Mouse (Mus musculus) neural tube, embryonic 15.5 days (tissue): ENCODE data around the gene Olfr550. TPM values are rescaled to one million over a fixed set of nuclear protein-coding genes. Genes with fewer than 3 reads are reported as not detected.
"Not testable (repeated sequence)": the region's sequence is repeated elsewhere in the genome, so short reads cannot be mapped to it uniquely, and the experiment has no call there.

Experiments
- ATAC-seq: fragments of 200-750 bp; cut with Nextera tagmentation; 2 replicates; pipeline ENCODE4 v1.8.0; 2017; ENCODE audit warnings: mild to moderate bottlenecking, moderate TSS enrichment, moderate library complexity; ENCODE audit not compliant: low FRiP score
- H3K27ac ChIP-seq: fragments of 300-500 bp; sonication (generic); replicated peaks from 2 replicates; pipeline ENCODE4 v1.5.1; 2015; ENCODE audit warnings: mild to moderate bottlenecking, inconsistent platforms
- H3K27me3 ChIP-seq: fragments of 300-500 bp; sonication (generic); replicated peaks from 2 replicates; pipeline ENCODE4 v1.6.1; 2015; ENCODE audit warnings: inconsistent platforms
- H3K36me3 ChIP-seq: fragments of 300-500 bp; sonication (generic); 2 replicates; pipeline ENCODE4 v1.6.1; 2015; ENCODE audit warnings: inconsistent platforms
- H3K4me1 ChIP-seq: fragments of 300-500 bp; sonication (generic); 2 replicates; pipeline ENCODE4 v1.6.1; 2015; ENCODE audit warnings: inconsistent platforms
- H3K4me2 ChIP-seq: fragments of 300-500 bp; sonication (generic); 2 replicates; pipeline ENCODE4 v1.6.1; 2015; ENCODE audit warnings: inconsistent platforms, mild to moderate bottlenecking, moderate library complexity
- H3K4me3 ChIP-seq: fragments of 300-500 bp; sonication (generic); replicated peaks from 2 replicates; pipeline ENCODE4 v1.5.1; 2015; ENCODE audit warnings: mild to moderate bottlenecking, inconsistent platforms
- H3K9ac ChIP-seq: fragments of 300-500 bp; sonication (generic); replicated peaks from 2 replicates; pipeline ENCODE4 v1.6.1; 2015; ENCODE audit warnings: mild to moderate bottlenecking, inconsistent platforms
- H3K9me3 ChIP-seq: fragments of 300-500 bp; sonication (generic); replicated peaks from 2 replicates; pipeline ENCODE4 v1.6.1; 2016; ENCODE audit warnings: inconsistent platforms
- WGBS: fragments of 180-500 bp; shearing (Covaris S2); methylation state at CpG from one replicate; pipeline ENCODE4 v1.1.7; 2015; ENCODE audit warnings: mixed read lengths; 5-methylcytosine and 5-hydroxymethylcytosine counted together
- polyA plus RNA-seq: library from polyadenylated mRNA; unstranded; fragments of >200 nt; fragmentation: Nextera tagmentation; extraction: Ambion mirVana; gene quantifications from 2 replicates; pipeline ENCODE4 v1.2.1, GENCODE M21; 2015

Gene Olfr550
- polyA plus RNA-seq, 1 experiment from 2014 or later, result not detected

DNA sequence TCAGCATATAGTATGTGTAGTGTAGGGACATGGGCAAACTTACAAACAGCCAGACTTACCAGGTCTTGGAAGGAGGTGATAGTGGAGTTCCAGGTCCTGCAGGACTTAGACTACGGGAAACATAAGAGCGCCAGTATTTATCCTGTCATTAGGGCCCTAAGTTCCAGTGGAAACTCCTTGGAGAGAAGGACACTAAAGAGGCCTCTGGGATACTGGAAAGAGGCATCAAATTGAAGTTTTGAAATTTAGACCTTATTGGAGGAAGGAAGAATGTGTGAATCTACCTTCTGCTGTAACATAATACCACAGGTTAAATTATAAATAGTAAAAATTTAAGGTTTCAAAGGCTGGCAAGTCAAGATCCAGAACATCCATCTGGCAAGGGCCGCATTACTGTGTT, 20.5 kb downstream of the Olfr550 start, which contains the start of gene Olfr551:
TSS of gene Olfr551 (minus strand) at position 101 of the 400 bp plus-strand sequence.
- no peak within 1 kb of the TSS for H3K4me2 ChIP-seq
- no peaks in the 10 kb centered on the region for H3K9me3 ChIP-seq
- 91% methylated on average over 3 of the region's 3 CpGs for WGBS
- H3K4me3 ChIP-seq, result no peak within 1 kb of the TSS
- H3K36me3 ChIP-seq, result no peaks in the 10 kb centered on the region
- H3K27me3 ChIP-seq, result no peaks in the 10 kb centered on the region
- H3K27ac ChIP-seq, result no peak within 1 kb of the TSS
- no peak within 1 kb of the TSS for H3K9ac ChIP-seq
- H3K4me1 ChIP-seq, result no peaks in the 10 kb centered on the region
- no peak for ATAC-seq

GRCm38 (mm10) chr7:102597378-102598031, 26.3 kb downstream of the Olfr550 start, which contains the start of gene Olfr552:
Gene Olfr552 (plus strand): TSS chr7:102597770.
- ATAC-seq, result no peak

GRCm38 (mm10) chr7:102618118-102618517, 46.9 kb downstream of the Olfr550 start, which contains the start of gene Olfr553:
Gene Olfr553 (minus strand): TSS chr7:102618218.
- no peak within 1 kb of the TSS for H3K27ac ChIP-seq
- H3K36me3 ChIP-seq, result no peaks in the 10 kb centered on the region
- no peaks in the 10 kb centered on the region for H3K27me3 ChIP-seq
- ATAC-seq, result no peak
- no peak within 1 kb of the TSS for H3K4me2 ChIP-seq
- H3K9ac ChIP-seq, result no peak within 1 kb of the TSS
- no peaks in the 10 kb centered on the region for H3K9me3 ChIP-seq
- H3K4me3 ChIP-seq, result no peak within 1 kb of the TSS
- H3K4me1 ChIP-seq, result no peaks in the 10 kb centered on the region

More at GRCm38 (mm10) chr7:102597378-102598031, 26.3 kb downstream of the Olfr550 start, which contains the start of gene Olfr552:
- 83% methylated on average over 1 of the region's 1 CpGs for WGBS
- Histone ChIP-seq H3K9ac (no peak within 1 kb of the TSS), H3K36me3 (no peaks in the 10 kb centered on the region), H3K4me2 (no peak within 1 kb of the TSS), H3K27ac (no peak within 1 kb of the TSS), H3K27me3 (no peaks in the 10 kb centered on the region), H3K9me3 (no peaks in the 10 kb centered on the region), H3K4me1 (no peaks in the 10 kb centered on the region), H3K4me3 (no peak within 1 kb of the TSS)

- Histone ChIP-seq H3K27ac (no peak overlapping the region), H3K4me3 (no peak overlapping the region), H3K4me2 (no peak overlapping the region), H3K9me3 (no peaks in the 10 kb centered on the region), H3K27me3 (no peaks in the 10 kb centered on the region), H3K4me1 (no peaks in the 10 kb centered on the region), H3K36me3 (no peaks in the 10 kb centered on the region), H3K9ac (no peak overlapping the region)
- WGBS, result 73% methylated on average over 5 of the region's 5 CpGs
- no peak for ATAC-seq
These were observed 48.4 kb downstream of the Olfr550 start for GRCm38 (mm10) chr7:102619608-102620007.

- H3K4me3 ChIP-seq, H3K4me1 ChIP-seq, H3K36me3 ChIP-seq, H3K9me3 ChIP-seq, H3K9ac ChIP-seq, ATAC-seq, H3K4me2 ChIP-seq, H3K27me3 ChIP-seq, H3K27ac ChIP-seq: not testable (repeated sequence)
- 92% methylated on average over 19 of the region's 19 CpGs for WGBS
These were observed 49.1 kb downstream of the Olfr550 start for GRCm38 (mm10) chr7:102620368-102620767.

Other genes with a start within 250 kb of the Olfr550 start
- gene Rrm1, start 129.7 kb upstream of the Olfr550 start, polyA plus RNA-seq, result 38.0 and 65.1 TPM in 2 replicates
- gene Olfr543, start 89.8 kb upstream of the Olfr550 start, polyA plus RNA-seq, result 0.36 and 0.56 TPM in 2 replicates
- gene Olfr544, start 83.1 kb upstream of the Olfr550 start, polyA plus RNA-seq, result 0.14 and 0.18 TPM in 2 replicates
- 0.33 and 0.41 TPM in 2 replicates for gene Olfr545, start 71.9 kb upstream of the Olfr550 start, polyA plus RNA-seq
- not detected in 2 replicates for gene Olfr547, start 36.7 kb upstream of the Olfr550 start, polyA plus RNA-seq
- gene Olfr548-ps1, start 30.5 kb upstream of the Olfr550 start, polyA plus RNA-seq, result not detected in 2 replicates
- gene Olfr549, start 21.6 kb upstream of the Olfr550 start, polyA plus RNA-seq, result not detected in 2 replicates
- 0.52 TPM in 1 of 2 replicates, not detected in the other for gene Trim21, start 6.0 kb upstream of the Olfr550 start, polyA plus RNA-seq
- not detected in 2 replicates for gene Olfr551, start 20.4 kb downstream of the Olfr550 start, polyA plus RNA-seq
- not detected in 2 replicates for gene Olfr552, start 26.3 kb downstream of the Olfr550 start, polyA plus RNA-seq
- gene Olfr553, start 46.8 kb downstream of the Olfr550 start, polyA plus RNA-seq, result not detected in 2 replicates
- not detected in 2 replicates for gene Olfr554, start 67.0 kb downstream of the Olfr550 start, polyA plus RNA-seq
- gene Olfr555, start 87.4 kb downstream of the Olfr550 start, polyA plus RNA-seq, result not detected in 2 replicates
- not detected in 2 replicates for gene Olfr556, start 93.5 kb downstream of the Olfr550 start, polyA plus RNA-seq
- gene Trim68, start 115.9 kb downstream of the Olfr550 start, polyA plus RNA-seq, result 7.0 and 10.4 TPM in 2 replicates
- gene Olfr557, start 124.5 kb downstream of the Olfr550 start, polyA plus RNA-seq, result not detected in 2 replicates
- gene Olfr558, start 130.8 kb downstream of the Olfr550 start, polyA plus RNA-seq, result 0.22 and 0.54 TPM in 2 replicates
- gene Olfr33, start 147.6 kb downstream of the Olfr550 start, polyA plus RNA-seq, result not detected in 2 replicates
- not detected in 2 replicates for gene Olfr559, start 156.0 kb downstream of the Olfr550 start, polyA plus RNA-seq
- not detected in 2 replicates for gene Olfr560, start 187.9 kb downstream of the Olfr550 start, polyA plus RNA-seq
- 0.06 TPM in 1 of 2 replicates, not detected in the other for gene Olfr78, start 188.0 kb downstream of the Olfr550 start, polyA plus RNA-seq
- gene Olfr561, start 199.8 kb downstream of the Olfr550 start, polyA plus RNA-seq, result not detected in 2 replicates
- not detected in 2 replicates for gene Olfr564, start 232.0 kb downstream of the Olfr550 start, polyA plus RNA-seq